Mouse (Mus musculus) retina, postnatal 7 days (tissue): Measurements from ENCODE around the gene Muc20.

ENCODE experiments used
- DNase-seq: peaks from one replicate; pipeline ENCODE4 v3.0.0-alpha.2; 2012; ENCODE audit warnings: low read depth, low spot score

Muc20 gene

GRCm38 (mm10) chr16:32796676-32797425 lies 384 bp downstream of the Muc20 start:
- DNase-seq, result no peak

- DNase-seq, result no peak
Observed at GRCm38 (mm10) chr16:32795177-32795576, 2.1 kb downstream of the Muc20 start.

- no peak for DNase-seq
Observed at GRCm38 (mm10) chr16:32790056-32790455, 7.2 kb downstream of the Muc20 start.

- peak; percentile 82 for DNase-seq
Observed at GRCm38 (mm10) chr16:32784840-32785239, 12.4 kb downstream of the Muc20 start.

GRCm38 (mm10) chr16:32783324-32784062 lies 13.7 kb downstream of the Muc20 start:
- no peak for DNase-seq

GRCm38 (mm10) chr16:32778956-32779355 lies 18.3 kb downstream of the Muc20 start:
- DNase-seq, result no peak

- DNase-seq, result no peak
Observed at GRCm38 (mm10) chr16:32776676-32777075, 20.6 kb downstream of the Muc20 start.

- DNase-seq, result no peak
Observed at GRCm38 (mm10) chr16:32766904-32767303, 30.3 kb downstream of the Muc20 start.

GRCm38 (mm10) chr16:32764961-32765360 lies 32.3 kb downstream of the Muc20 start:
- DNase-seq, result no peak

GRCm38 (mm10) chr16:32764550-32764949 lies 32.7 kb downstream of the Muc20 start:
- no peak for DNase-seq

- DNase-seq, result no peak
Observed at GRCm38 (mm10) chr16:32750242-32751127, 46.8 kb downstream of the Muc20 start.

GRCm38 (mm10) chr16:32745852-32746251 lies 51.4 kb downstream of the Muc20 start:
- no peak for DNase-seq

GRCm38 (mm10) chr16:32742712-32743111 lies 54.5 kb downstream of the Muc20 start:
- no peak for DNase-seq

- DNase-seq, result no peak
Observed at GRCm38 (mm10) chr16:32741366-32741765, 55.9 kb downstream of the Muc20 start.

- no peak for DNase-seq
Observed at GRCm38 (mm10) chr16:32740003-32740663, 57.1 kb downstream of the Muc20 start.

- DNase-seq, result no peak
Observed at GRCm38 (mm10) chr16:32736022-32736421, 61.2 kb downstream of the Muc20 start.

- no peak for DNase-seq
Observed at GRCm38 (mm10) chr16:32735586-32735985, 61.6 kb downstream of the Muc20 start, which contains the start of gene Muc4. Muc4 (plus strand) TSS chr16:32735886.

GRCm38 (mm10) chr16:32733213-32733612 lies 64.0 kb downstream of the Muc20 start:
- DNase-seq, result no peak

- no peak for DNase-seq
Observed at GRCm38 (mm10) chr16:32728730-32729129, 68.5 kb downstream of the Muc20 start.

GRCm38 (mm10) chr16:32728240-32728639 lies 69.0 kb downstream of the Muc20 start:
- no peak for DNase-seq
